Mouse (Mus musculus): ENCODE results near the gene Bco2. TPM values are rescaled to one million over a fixed set of nuclear protein-coding genes. Genes with fewer than 3 reads are reported as not detected.
A peak's percentile ranks its signal among the peaks of the same experiment; 100 is the strongest.

The Bco2 gene
- total and polyA plus RNA-seq, 2 experiments = 6.0 to 24.3 TPM

- H3K36me3 ChIP-seq (ENCODE audit: control insufficient read depth, insufficient read depth, low read length) = no peaks in the 10 kb centered on the region
- TF ChIP-seq CTCF (IDR thresholded peaks at IDR 0.05; ENCODE audit: low read depth, low read length) = no peak
- TF ChIP-seq POLR2A (IDR thresholded peaks at IDR 0.05; ENCODE audit: extremely low read depth, insufficient read depth, low read length) = no peak
- WGBS = 32% methylated on average over 6 of the region's 6 CpGs
- DNase-seq (ENCODE audit: extremely low read depth, low read depth, low spot score) = no peak
- peak overlapping the region; percentile 18; the same call in 1 of the 2 replicates for H3K4me3 ChIP-seq (ENCODE audit: insufficient read depth, low read depth, low read length)
- H3K27me3 ChIP-seq (ENCODE audit: control insufficient read depth, insufficient read depth, low read length) = no peaks in the 10 kb centered on the region
- peak overlapping the region; percentile 48 for H3K9ac ChIP-seq (ENCODE audit: low read depth, low read length)
- H3K79me2 ChIP-seq (ENCODE audit: control insufficient read depth, insufficient read depth, low read length) = no peaks in the 10 kb centered on the region
- H3K4me1 ChIP-seq (ENCODE audit: control insufficient read depth, insufficient read depth, low read length) = peaks cover 15% of the 10 kb centered on the region
- peak overlapping the region; percentile 55 for H3K27ac ChIP-seq (replicated peaks; ENCODE audit: insufficient read depth, low read depth, low read length)
These were observed 49.6 kb downstream of the Bco2 start for GRCm38 (mm10) chr9:50505405-50505804.

- WGBS = 85% methylated on average over 3 of the region's 3 CpGs
- Histone ChIP-seq H3K79me2 (ENCODE audit: control insufficient read depth, insufficient read depth, low read length) (0 out of 2 replicates have a peak, but pooled peaks cover 3% of the 10 kb centered on the region), H3K36me3 (ENCODE audit: control insufficient read depth, insufficient read depth, low read length) (no peaks in the 10 kb centered on the region), H3K27ac (replicated peaks; ENCODE audit: insufficient read depth, low read depth, low read length) (no peak overlapping the region), H3K9ac (ENCODE audit: low read depth, low read length) (no peak overlapping the region), H3K27me3 (ENCODE audit: control insufficient read depth, insufficient read depth, low read length) (no peaks in the 10 kb centered on the region), H3K4me3 (ENCODE audit: insufficient read depth, low read depth, low read length) (no peak overlapping the region), H3K4me1 (ENCODE audit: control insufficient read depth, insufficient read depth, low read length) (peaks cover 17% of the 10 kb centered on the region)
- DNase-seq (ENCODE audit: extremely low read depth, low read depth, low spot score) = no peak
- TF ChIP-seq CTCF (IDR thresholded peaks at IDR 0.05; ENCODE audit: low read depth, low read length) (no peak), POLR2A (IDR thresholded peaks at IDR 0.05; ENCODE audit: extremely low read depth, insufficient read depth, low read length) (no peak)
These were observed 52.0 kb downstream of the Bco2 start for GRCm38 (mm10) chr9:50502949-50503348.

- peak overlapping the region; percentile 94 for H3K27ac ChIP-seq (replicated peaks; ENCODE audit: insufficient read depth, low read depth, low read length)
- peak; percentile 90 for DNase-seq (ENCODE audit: extremely low read depth, low read depth, low spot score)
- 22% methylated on average over 14 of the region's 14 CpGs for WGBS
These were observed 53.9 kb downstream of the Bco2 start for GRCm38 (mm10) chr9:50500974-50501501.

GRCm38 (mm10) chr9:50500467-50500973 is 54.5 kb downstream of the Bco2 start:
- DNase-seq (ENCODE audit: extremely low read depth, low read depth, low spot score) = no peak
- Histone ChIP-seq H3K4me1 (ENCODE audit: control insufficient read depth, insufficient read depth, low read length) (peaks cover 12% of the 10 kb centered on the region), H3K27me3 (ENCODE audit: control insufficient read depth, insufficient read depth, low read length) (no peaks in the 10 kb centered on the region), H3K79me2 (ENCODE audit: control insufficient read depth, insufficient read depth, low read length) (0 out of 2 replicates have a peak, but pooled peaks cover 3% of the 10 kb centered on the region), H3K27ac (replicated peaks; ENCODE audit: insufficient read depth, low read depth, low read length) (peak overlapping the region; percentile 43), H3K36me3 (ENCODE audit: control insufficient read depth, insufficient read depth, low read length) (no peaks in the 10 kb centered on the region), H3K4me3 (ENCODE audit: insufficient read depth, low read depth, low read length) (peak overlapping the region; percentile 58), H3K9ac (ENCODE audit: low read depth, low read length) (peak overlapping the region; percentile 41; the same call in 1 of the 2 replicates)
- WGBS = 39% methylated on average over 15 of the region's 15 CpGs
- no peak for TF ChIP-seq POLR2A (IDR thresholded peaks at IDR 0.05; ENCODE audit: extremely low read depth, insufficient read depth, low read length)
- no peak for TF ChIP-seq CTCF (IDR thresholded peaks at IDR 0.05; ENCODE audit: low read depth, low read length)

More at GRCm38 (mm10) chr9:50500974-50501501, 53.9 kb downstream of the Bco2 start:
- Histone ChIP-seq H3K4me1 (ENCODE audit: control insufficient read depth, insufficient read depth, low read length) (peaks cover 14% of the 10 kb centered on the region), H3K27me3 (ENCODE audit: control insufficient read depth, insufficient read depth, low read length) (no peaks in the 10 kb centered on the region), H3K36me3 (ENCODE audit: control insufficient read depth, insufficient read depth, low read length) (no peaks in the 10 kb centered on the region), H3K4me3 (ENCODE audit: insufficient read depth, low read depth, low read length) (peak overlapping the region; percentile 58), H3K79me2 (ENCODE audit: control insufficient read depth, insufficient read depth, low read length) (0 out of 2 replicates have a peak, but pooled peaks cover 3% of the 10 kb centered on the region), H3K9ac (ENCODE audit: low read depth, low read length) (peak overlapping the region; percentile 70)
- TF ChIP-seq POLR2A (IDR thresholded peaks at IDR 0.05; ENCODE audit: extremely low read depth, insufficient read depth, low read length) (0 out of 2 replicates have a peak, but pooled peaks have one; percentile 6), CTCF (IDR thresholded peaks at IDR 0.05; ENCODE audit: low read depth, low read length) (no peak)

GRCm38 (mm10) chr9:50499781-50500180 is 55.2 kb downstream of the Bco2 start:
- Histone ChIP-seq H3K4me1 (ENCODE audit: control insufficient read depth, insufficient read depth, low read length) (peaks cover 9% of the 10 kb centered on the region), H3K79me2 (ENCODE audit: control insufficient read depth, insufficient read depth, low read length) (0 out of 2 replicates have a peak, but pooled peaks cover 3% of the 10 kb centered on the region), H3K9ac (ENCODE audit: low read depth, low read length) (no peak overlapping the region), H3K4me3 (ENCODE audit: insufficient read depth, low read depth, low read length) (no peak overlapping the region), H3K36me3 (ENCODE audit: control insufficient read depth, insufficient read depth, low read length) (no peaks in the 10 kb centered on the region), H3K27me3 (ENCODE audit: control insufficient read depth, insufficient read depth, low read length) (no peaks in the 10 kb centered on the region), H3K27ac (replicated peaks; ENCODE audit: insufficient read depth, low read depth, low read length) (no peak overlapping the region)
- DNase-seq (ENCODE audit: extremely low read depth, low read depth, low spot score) = no peak
- TF ChIP-seq CTCF (IDR thresholded peaks at IDR 0.05; ENCODE audit: low read depth, low read length) = no peak
- no peak for TF ChIP-seq POLR2A (IDR thresholded peaks at IDR 0.05; ENCODE audit: extremely low read depth, insufficient read depth, low read length)
- 79% methylated on average over 3 of the region's 3 CpGs for WGBS

GRCm38 (mm10) chr9:50498815-50499214 is 56.2 kb downstream of the Bco2 start:
- 0 out of 2 replicates have a peak, but pooled peaks cover 3% of the 10 kb centered on the region for H3K79me2 ChIP-seq (ENCODE audit: control insufficient read depth, insufficient read depth, low read length)
- no peak overlapping the region for H3K27ac ChIP-seq (replicated peaks; ENCODE audit: insufficient read depth, low read depth, low read length)
- 88% methylated on average over 16 of the region's 16 CpGs for whole genome bisulfite sequencing
- H3K4me3 ChIP-seq (ENCODE audit: insufficient read depth, low read depth, low read length) = no peak overlapping the region
- DNase-seq (ENCODE audit: extremely low read depth, low read depth, low spot score) = no peak
- H3K36me3 ChIP-seq (ENCODE audit: control insufficient read depth, insufficient read depth, low read length) = no peaks in the 10 kb centered on the region
- H3K9ac ChIP-seq (ENCODE audit: low read depth, low read length) = no peak overlapping the region
- peaks cover 7% of the 10 kb centered on the region for H3K4me1 ChIP-seq (ENCODE audit: control insufficient read depth, insufficient read depth, low read length)
- H3K27me3 ChIP-seq (ENCODE audit: control insufficient read depth, insufficient read depth, low read length) = no peaks in the 10 kb centered on the region
- TF ChIP-seq POLR2A (IDR thresholded peaks at IDR 0.05; ENCODE audit: extremely low read depth, insufficient read depth, low read length) (no peak), CTCF (IDR thresholded peaks at IDR 0.05; ENCODE audit: low read depth, low read length) (no peak)

Data from liver, adult 2 months (tissue).